Mouse (Mus musculus) fibroblast of lung, adult 2 months (primary cell): ENCODE measurements around the gene Pdlim5.

Experiments used
- DNase-seq: peaks from one replicate; pipeline ENCODE4 v3.0.0-alpha.2; 2011; ENCODE audit warnings: low read depth

The Pdlim5 gene

GRCm38 (mm10) chr3:142339440-142340251 is 55.9 kb downstream of the Pdlim5 start:
- no peak for DNase-seq

GRCm38 (mm10) chr3:142338058-142338457 is 57.4 kb downstream of the Pdlim5 start:
- DNase-seq, result no peak

GRCm38 (mm10) chr3:142334496-142334895 is 61.0 kb downstream of the Pdlim5 start:
- DNase-seq, result no peak

- DNase-seq, result no peak
Measured at GRCm38 (mm10) chr3:142333458-142333857, 62.0 kb downstream of the Pdlim5 start.

GRCm38 (mm10) chr3:142332716-142333115 is 62.8 kb downstream of the Pdlim5 start:
- DNase-seq, result no peak

GRCm38 (mm10) chr3:142331872-142332554 is 63.5 kb downstream of the Pdlim5 start:
- DNase-seq, result no peak

- DNase-seq, result no peak
Measured at GRCm38 (mm10) chr3:142330425-142330824, 65.1 kb downstream of the Pdlim5 start.

GRCm38 (mm10) chr3:142323592-142323991 is 71.9 kb downstream of the Pdlim5 start:
- no peak for DNase-seq

- DNase-seq, result no peak
Measured at GRCm38 (mm10) chr3:142321930-142322329, 73.6 kb downstream of the Pdlim5 start.

- peak; percentile 90 for DNase-seq
Measured at GRCm38 (mm10) chr3:142318147-142318546, 77.3 kb downstream of the Pdlim5 start.

- DNase-seq, result no peak
Measured at GRCm38 (mm10) chr3:142316138-142316740, 79.3 kb downstream of the Pdlim5 start.

GRCm38 (mm10) chr3:142311075-142311474 is 84.4 kb downstream of the Pdlim5 start:
- no peak for DNase-seq

GRCm38 (mm10) chr3:142310446-142310845 is 85.0 kb downstream of the Pdlim5 start:
- DNase-seq, result peak; percentile 18

- DNase-seq, result no peak
Measured at GRCm38 (mm10) chr3:142295287-142295676, 100.2 kb downstream of the Pdlim5 start.

- peak; percentile 44 for DNase-seq
Measured at GRCm38 (mm10) chr3:142294616-142295286, 100.7 kb downstream of the Pdlim5 start.

- no peak for DNase-seq
Measured at GRCm38 (mm10) chr3:142293561-142293960, 101.9 kb downstream of the Pdlim5 start.

GRCm38 (mm10) chr3:142282706-142283105 is 112.8 kb downstream of the Pdlim5 start:
- no peak for DNase-seq

- DNase-seq, result no peak
Measured at GRCm38 (mm10) chr3:142281656-142282055, 113.8 kb downstream of the Pdlim5 start.

GRCm38 (mm10) chr3:142281093-142281445 is 114.4 kb downstream of the Pdlim5 start:
- DNase-seq, result no peak

- no peak for DNase-seq
Measured at GRCm38 (mm10) chr3:142280366-142281092, 115.0 kb downstream of the Pdlim5 start.

GRCm38 (mm10) chr3:142279011-142279410 is 116.5 kb downstream of the Pdlim5 start:
- DNase-seq, result no peak

GRCm38 (mm10) chr3:142276506-142276905 is 119.0 kb downstream of the Pdlim5 start:
- no peak for DNase-seq
